Mouse (Mus musculus) forebrain, embryonic 13.5 days (tissue): Measurements from ENCODE around the gene Zbtb24. TPM values are rescaled to one million over a fixed set of nuclear protein-coding genes. Genes with fewer than 3 reads are reported as not detected.

Experiments used
- polyA plus RNA-seq: library from polyadenylated mRNA; unstranded; fragments of >200 nt; fragmentation: Nextera tagmentation; extraction: Ambion mirVana; gene quantifications from 2 replicates; pipeline ENCODE4 v1.2.1, GENCODE M21; 2015

Gene Zbtb24
- polyA plus RNA-seq, 1 experiment from 2014 or later: 19.1 TPM

Other genes with a start within 250 kb of the Zbtb24 start
- 22.0 and 24.0 TPM in 2 replicates for gene Fig4, start 147.1 kb upstream of the Zbtb24 start, polyA plus RNA-seq
- gene Ak9, start 146.4 kb upstream of the Zbtb24 start, polyA plus RNA-seq: 0.15 and 0.21 TPM in 2 replicates
- 35.9 and 41.9 TPM in 2 replicates for gene Mical1, start 25.9 kb downstream of the Zbtb24 start, polyA plus RNA-seq
- 40.6 and 49.8 TPM in 2 replicates for gene Smpd2, start 40.0 kb downstream of the Zbtb24 start, polyA plus RNA-seq
- 1.8 and 1.9 TPM in 2 replicates for gene Ppil6, start 40.1 kb downstream of the Zbtb24 start, polyA plus RNA-seq
- 78.2 and 81.7 TPM in 2 replicates for gene Cd164, start 69.0 kb downstream of the Zbtb24 start, polyA plus RNA-seq